Mouse (Mus musculus): ENCODE measurements around the gene Stx3.
A peak's percentile ranks its signal among the peaks of the same experiment; 100 is the strongest.

Gene Stx3

DNA sequence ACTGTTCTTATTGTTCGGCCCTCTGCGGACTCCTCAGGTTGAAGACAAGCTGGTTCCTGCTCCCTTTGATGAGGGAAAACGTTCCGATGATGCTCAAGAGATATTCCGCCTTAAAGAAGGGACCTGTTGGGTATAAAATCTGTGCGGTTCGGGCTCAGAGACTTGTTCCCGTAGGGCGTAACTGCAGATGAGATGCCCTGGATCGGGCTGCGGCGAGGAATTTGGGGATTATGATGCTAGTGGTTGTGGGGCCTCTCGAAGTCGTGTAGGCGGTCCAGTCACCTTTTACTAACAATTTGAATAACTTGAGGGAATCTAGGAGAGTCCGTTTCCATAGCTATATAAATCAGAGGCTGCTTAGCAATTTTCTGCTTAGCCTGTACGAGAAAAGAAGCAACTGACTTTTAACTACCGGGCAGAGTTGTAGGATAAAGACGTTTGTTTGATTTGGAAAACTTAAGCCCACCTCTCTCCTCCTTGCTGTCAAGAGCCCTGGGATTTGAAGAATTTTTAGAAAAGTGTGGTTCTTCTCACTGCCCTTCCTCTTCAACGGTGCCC lies at the start of gene Stx3:
Gene Stx3, minus strand, starts transcription at position 261 of the 558 bp plus-strand sequence.
- DNase-seq: no peak

DNA sequence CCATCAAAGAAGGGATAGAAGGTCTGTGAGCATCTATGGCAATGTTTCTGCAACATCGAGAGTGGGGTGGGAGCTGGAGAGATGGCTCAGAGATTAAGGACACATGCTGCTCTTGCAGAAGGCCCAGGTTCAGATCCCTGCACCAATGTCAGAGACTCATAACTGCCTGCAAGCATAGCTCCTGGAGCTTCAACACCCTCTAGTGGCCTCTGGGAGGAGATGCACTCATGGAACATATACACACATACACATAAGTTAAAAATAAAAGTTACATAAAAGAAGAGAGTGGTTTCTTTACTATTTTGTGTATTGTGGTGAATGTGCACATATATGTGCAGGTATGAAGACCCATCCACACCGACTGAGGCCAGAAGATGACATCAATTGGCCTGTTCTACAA lies 48.6 kb upstream of the Stx3 start:
- DNase-seq: no peak

DNA sequence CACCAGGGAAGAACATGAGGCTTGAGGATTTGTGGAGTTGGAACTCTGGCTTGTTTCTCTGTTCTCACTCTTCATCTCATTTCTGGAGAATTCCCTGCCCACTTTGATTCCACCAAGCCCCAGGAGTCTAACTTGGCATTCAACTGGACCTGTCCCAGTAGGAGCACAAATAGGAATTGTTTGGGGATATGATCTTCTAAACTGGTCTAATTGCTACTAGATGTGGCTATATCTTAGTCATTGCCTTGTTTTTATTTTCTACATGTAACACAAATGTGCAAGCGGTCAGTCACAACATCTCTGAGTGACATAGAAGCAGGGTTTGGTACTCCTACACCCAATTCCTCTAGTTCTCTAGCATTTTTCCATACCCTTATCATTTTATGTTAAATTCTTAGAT lies 41.8 kb upstream of the Stx3 start, which contains the start of gene Olfr1418:
Gene Olfr1418, minus strand, starts transcription at position 101 of the 400 bp plus-strand sequence.
- DNase-seq: no peak

DNA sequence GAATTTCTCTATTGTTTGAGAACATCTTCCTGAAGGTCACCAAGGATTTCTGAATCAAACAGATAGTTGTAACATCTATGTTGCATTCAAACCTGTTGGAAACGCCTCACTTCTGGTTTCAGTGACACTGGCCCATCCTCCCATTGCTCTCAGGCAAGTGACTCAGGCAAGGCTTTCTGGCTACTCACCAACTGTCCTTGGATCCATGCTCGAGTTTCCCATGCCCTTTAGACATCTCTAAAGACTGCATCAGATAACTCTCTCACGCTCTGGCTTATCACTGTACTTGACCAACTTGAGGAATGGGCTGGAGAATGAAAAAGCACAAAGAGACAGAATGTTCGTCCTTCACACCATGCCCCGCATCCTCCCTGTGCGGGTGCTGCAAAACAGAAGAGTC lies 37.3 kb upstream of the Stx3 start:
- DNase-seq: no peak

DNA sequence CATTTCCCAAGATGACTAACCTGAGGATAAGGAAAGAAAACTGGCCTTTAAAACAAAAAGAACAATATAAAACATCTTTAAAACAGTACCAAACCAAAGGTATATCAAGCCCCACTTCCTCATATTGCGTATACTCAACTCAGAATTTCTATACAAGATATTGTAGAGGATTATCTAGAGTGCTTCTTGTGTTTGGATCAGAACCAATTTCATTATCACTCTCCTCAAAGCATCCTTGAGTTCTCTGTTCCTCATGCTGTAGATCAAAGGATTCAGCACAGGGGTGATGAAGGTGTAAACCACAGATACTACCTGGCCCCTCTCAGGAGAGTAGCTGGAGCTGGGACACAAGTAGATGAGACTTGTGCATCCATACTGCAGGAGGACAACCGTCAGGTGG lies 35.6 kb upstream of the Stx3 start:
- no peak for DNase-seq

DNA sequence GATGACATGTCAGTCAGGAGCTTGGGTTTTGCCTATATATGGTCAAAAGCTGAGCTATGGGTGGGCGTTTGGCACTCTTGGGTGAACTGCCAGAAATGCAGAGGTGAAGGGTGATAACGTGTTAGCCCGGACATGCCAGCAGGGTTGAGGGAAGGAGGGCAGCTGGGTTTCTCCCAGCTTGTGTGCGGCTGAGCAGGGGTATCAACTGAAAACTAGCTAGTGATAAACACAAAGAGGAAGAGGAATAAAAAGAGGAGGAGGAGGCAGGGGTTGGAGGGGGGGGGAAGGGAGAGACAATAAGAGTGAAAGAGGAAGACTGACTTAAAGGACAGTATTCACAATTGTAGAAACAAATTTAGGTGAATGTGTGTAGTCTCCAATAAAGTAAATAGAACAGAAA lies 33.4 kb upstream of the Stx3 start:
- no peak for DNase-seq

DNA sequence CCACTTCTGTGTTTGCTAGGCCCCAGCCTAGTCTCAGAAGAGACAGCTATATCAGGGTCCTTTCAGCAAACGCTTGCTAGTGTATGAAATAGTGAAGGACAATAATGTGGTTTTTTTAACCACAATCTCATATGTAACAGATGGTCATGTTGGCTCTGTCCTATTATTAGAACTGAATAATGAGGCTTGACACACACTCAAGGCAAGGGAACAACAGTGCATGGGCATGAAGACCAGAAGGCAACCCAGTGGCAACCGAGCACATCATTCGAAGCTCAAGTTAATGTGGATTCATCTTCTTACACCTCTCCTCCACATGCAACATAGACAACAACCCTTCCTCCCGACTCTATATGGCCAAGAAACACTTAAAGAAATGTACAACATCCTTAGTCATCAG lies 27.1 kb upstream of the Stx3 start:
- DNase-seq: no peak

DNA sequence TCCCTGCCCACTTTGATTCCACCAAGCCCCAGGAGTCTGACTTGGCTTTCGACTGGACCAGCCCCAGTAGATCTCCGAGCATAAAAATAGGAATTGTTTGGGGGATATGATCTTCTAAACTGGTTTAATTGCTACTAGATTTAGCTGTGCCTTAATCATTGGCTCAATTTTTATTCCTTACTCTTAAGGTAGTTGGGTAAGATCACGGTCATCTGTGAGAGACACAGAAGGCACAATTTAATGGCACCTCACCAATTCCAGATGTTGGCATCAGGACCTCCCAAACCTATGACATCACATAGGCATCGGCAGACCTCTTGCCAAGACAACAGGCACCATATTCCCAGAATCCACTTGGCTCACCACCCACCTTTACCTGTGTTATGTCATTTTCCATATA lies 19.9 kb upstream of the Stx3 start, which contains the start of gene Olfr1417:
Gene Olfr1417, minus strand, starts transcription at position 101 of the 400 bp plus-strand sequence.
- no peak for DNase-seq

DNA sequence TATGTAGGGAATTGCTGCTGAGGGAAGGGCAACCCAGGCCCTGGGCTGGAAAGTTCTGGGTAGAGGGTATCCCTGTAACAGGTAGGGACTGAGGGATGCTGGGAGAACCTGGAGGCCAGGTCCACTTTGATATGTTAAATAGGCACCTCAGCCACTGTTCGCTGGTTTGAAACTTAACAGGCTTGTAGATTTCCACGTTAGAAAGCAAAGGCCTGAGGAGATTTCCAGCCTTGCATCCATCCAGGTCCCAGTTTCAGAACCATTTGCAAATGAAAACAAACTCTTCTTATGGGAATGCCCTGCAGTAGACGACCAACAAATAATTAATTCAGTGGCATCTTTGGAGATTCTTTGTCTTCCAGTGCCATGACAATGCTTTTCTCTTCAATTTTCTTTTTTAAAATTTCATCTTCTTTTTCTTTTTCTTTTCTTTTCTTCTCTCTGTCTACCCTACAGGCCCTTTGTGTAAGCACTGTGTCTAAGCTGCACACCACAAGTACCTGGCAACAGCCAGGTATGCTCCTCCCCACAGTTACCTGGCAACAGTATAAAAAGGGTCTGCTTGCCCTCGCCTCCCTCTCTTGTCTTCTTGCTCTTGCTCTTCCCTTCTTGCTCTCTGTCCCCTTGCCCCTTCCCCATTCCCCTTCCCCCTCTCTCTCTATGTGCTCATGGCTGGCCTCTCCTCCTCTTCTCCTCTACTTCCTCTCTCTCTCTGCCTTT lies 4.3 kb upstream of the Stx3 start:
- no peak for DNase-seq

DNA sequence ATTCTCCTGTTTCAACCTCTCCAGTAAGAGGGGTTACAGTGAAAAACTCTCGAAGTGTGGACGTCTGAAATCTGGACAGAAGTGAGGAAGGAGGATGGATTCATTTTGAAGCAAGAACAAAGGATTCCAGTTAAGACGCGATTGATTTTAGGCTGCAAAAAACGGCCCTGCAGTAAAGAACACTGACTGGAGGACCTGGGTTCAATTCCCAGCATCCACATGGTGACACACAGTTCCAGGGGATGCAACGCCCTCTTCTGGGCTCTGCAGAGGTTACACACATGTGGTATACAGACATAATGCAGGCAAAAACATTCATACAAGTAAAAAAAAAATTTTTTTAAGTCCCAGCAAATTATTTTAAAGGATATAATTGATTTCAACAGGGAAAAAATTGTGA lies 1.0 kb upstream of the Stx3 start:
- no peak for DNase-seq

DNA sequence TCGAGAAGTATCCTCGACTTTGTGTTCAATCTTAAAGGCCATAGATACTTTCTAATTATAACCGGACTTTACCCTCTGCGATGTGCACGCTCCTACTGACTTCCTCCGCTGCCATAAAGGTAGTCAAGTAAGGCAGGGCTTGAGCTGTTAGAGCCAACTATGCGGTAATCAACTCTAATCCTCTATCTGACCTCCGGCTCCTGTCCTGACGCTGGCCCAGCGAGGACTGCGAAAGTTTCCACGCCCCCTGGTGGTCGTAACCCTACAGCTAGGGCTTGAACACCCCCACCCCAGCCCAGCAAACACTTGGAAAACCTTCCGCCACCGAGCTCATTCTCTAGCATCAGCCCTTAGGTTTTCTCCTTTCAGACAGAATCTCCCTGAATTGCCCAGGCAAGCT lies 597 bp upstream of the Stx3 start:
- DNase-seq: peak; percentile 49

DNA sequence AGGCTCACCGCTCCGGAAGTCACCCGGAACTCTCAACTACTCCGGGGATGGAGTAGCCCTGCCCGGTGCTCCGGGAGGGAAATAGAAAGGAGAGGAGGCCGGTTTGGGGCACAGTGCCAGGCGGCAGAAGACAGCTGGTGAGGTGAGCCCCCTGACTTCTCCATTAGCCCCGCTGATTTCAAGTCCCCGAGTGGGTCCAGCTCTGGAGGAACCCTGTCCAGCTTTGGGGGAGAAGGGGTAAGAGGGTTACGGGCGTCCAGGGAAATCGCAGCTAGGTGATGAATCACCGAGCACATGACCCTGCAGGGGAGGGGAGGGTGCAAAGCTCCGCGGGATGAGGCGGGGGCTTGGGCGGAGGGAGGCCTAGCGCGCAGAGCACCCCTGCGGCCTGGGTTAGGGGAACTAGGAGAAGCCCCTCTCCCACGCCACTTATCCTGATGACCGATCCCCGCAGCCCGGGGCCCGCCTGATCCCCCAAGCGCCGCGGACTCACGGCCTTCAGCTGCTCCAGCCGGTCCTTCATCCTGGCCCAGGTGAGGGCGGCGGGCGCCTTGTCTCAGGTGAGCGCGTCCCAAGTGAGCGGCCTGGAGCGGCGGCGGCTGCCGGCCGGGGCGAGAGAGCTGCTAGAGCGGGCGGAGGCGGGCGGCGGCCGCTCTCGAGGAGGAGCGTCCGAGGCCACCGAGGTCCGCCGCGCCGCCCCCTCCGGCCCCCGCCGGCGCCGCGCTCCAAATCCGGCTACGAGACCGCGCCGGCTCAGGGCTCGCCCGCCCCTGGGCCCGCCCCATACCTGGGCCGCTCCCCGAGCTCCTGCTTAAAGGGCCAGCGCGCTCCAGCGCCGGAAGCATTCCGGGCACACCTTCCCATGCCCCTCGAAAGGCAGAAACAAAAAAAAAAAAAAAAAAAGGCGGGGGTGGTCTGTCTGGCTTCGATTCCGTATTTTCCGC lies 732 bp downstream of the Stx3 start:
- DNase-seq: peak; percentile 63

DNA sequence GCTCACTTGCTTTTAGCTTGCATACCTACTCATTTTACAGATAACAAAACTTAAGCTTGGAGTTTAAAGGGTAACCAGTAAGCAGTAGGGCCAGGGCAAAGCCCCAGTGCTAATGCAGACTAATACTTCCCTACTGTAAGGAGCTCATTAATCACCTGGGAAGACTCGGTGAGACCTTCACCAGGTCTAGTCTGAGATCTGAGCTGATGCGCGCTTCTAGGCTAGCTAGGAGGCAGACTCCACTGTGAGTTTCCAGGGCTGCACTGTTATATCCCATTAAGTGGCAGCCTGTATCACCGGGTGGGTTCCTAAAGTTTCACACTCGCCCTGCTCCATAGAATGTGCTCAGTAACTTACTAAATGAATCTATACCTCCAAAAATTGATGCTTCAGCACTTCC lies 1.6 kb downstream of the Stx3 start:
- no peak for DNase-seq

DNA sequence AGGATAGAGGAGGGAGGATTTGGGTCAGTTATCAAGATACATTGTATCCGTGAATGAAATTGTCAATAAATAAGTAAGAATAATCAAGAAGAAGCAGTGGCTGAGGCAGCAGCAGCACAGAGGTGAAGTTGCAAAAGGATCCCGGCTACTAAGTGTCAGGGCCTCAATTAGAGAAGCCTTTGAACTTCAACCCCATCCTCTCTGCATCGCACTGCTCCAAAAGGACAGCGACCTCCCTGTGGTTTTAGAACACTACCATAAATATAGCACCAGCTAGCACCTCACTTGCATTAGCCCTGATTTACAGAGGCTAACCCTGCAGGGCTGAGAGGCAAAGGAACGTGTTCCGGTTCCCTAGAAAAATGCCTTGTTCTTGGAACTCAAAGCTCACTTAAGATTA lies 2.5 kb downstream of the Stx3 start:
- DNase-seq: no peak

DNA sequence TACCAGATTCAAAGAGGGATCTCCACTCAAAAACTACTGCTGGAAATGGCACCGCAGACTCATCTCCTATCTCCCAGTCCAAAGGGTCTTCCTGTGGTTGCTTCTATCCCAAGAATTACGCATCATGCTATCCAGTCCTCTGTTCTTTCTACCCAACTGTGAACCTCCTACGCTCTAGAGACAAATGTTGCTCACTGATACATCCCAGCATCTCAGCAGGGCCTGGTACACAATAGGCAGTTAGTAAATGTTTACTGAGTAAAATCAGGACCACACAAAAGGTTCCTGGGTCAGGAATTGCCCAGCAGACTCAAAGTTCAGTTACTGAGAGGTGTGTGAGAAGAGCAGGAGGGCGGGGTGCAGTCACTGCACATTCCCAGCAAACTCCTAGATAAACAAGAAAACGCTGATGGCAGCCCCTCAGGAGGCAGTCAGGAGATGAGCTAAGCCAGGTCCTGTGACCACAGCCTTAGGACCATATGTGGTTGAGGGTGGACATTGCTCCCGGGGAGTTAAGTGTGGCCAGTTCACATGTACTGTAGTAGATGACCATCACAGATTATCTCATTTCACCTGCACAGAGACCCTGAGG lies 4.4 kb downstream of the Stx3 start:
- DNase-seq: no peak

DNA sequence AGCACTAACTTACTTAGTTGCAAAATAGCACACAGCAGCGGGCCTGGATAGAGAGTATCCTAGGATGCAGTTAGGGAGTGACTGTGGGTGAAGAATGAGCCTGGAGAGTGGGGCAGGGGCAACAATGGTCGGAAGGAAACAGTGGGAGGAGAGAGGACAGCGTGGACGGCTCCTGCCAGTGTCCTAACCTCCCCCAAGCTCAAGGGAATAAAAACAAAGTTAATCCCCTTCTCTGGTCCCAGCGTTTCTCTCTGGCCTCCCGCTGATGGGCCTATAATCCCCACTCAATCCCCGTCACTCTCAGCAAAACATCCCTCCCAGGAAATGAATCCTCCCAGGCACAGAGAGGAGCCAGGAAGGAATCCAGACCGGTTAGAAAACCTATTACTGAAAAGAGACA lies 5.6 kb downstream of the Stx3 start:
- DNase-seq: no peak

DNA sequence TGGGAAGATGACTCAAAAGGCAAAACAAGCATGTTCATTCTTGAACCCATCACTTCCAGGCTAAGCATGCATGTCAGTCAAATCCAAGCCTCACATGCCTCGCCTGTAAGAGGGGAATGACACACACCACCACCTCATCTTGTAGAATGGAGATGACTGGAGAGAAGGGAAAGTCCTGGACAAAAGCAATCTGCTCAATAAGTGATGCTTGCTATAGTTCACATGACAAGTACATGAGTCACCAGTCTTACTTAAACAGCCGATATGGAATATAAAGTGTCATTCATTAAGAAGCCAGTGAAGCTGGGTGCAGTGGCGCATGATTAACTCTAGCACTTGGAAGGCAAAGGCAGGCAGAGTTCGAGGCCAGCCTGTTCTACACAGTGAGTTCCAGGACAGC lies 6.1 kb downstream of the Stx3 start:
- no peak for DNase-seq

DNA sequence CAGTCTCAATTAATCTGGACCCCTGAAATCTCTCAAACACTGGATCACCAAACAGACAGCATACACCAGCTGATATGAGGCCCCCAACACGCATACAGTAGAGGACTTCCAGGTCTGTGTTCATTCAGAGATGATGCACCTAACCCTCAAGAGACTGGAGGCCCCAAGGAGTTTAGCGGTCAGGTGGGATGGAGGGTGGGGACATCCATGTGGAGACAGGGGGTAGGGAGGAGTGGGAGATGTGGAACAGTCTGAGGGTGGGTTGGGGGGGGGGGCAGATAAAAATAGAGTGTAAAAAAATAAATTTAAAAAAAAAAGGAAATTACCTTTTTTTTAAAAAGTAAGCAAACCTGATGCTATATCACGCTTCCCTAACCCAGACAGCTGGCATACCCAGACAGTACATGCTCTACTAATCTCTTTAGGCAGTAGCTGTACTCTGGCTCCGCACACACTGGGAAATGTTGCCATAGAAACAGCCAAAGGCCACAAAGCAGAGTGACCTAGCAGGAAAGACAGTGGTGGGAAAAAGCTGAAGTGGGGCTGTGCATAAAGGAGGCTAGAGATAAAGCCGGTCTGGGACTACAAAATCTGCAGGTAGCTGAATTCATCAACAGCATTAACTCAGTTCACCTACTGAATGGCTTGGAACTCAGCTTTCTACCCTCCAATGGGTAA lies 7.4 kb downstream of the Stx3 start:
- no peak for DNase-seq

DNA sequence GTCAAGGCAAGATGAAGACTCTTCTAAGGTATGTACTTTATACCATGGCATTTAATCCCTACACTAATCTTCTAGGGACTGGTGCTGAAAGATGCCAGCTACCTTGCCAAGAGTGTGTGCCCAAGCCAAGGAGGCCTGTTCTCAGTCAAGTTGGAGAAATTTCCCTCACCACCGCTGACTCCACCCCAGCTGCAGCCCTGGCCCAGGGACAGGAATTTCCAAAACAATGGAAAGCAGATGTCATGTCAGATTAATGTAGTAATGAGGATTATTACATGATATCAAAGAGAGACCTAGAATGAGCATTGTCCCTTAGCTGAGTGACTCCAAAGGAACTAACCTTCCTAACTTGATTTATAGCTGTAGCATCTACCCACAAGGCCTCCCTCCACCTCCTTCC lies 8.3 kb downstream of the Stx3 start:
- no peak for DNase-seq

DNA sequence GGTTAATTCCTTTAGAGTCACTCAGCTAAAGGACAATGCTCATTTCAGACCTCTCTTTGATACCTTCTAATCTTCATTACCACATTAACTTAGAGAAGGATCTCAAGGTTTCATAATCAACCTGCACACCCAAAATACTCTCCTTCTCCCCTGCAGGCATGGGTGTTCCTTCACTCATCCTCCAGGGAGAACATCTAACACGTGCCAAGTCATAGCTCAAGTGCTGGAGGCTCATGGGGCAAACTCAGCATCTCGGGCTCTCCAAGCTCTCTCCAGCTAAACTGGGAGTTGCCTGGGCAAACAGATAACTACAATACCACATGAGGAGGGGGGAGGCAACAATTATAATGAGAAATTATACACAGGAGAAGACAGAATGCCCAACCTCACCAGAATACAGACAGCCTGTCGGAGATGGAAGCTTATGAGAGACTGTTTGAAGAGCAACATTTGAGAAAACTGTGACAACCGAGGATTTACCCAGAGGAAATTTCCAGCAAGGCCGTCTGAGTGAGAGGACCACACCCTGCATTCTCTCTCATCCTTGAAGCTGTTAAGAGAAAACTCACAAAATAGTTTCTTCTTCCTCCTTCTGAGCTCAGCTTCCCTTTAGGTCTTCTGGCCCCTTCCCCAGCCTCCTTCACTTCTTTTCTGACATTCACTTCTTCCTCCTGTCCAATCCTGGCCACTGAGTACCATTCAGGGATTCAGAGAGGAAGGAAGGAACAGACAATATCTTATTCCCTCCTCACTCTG lies 9.0 kb downstream of the Stx3 start:
- DNase-seq: no peak

DNA sequence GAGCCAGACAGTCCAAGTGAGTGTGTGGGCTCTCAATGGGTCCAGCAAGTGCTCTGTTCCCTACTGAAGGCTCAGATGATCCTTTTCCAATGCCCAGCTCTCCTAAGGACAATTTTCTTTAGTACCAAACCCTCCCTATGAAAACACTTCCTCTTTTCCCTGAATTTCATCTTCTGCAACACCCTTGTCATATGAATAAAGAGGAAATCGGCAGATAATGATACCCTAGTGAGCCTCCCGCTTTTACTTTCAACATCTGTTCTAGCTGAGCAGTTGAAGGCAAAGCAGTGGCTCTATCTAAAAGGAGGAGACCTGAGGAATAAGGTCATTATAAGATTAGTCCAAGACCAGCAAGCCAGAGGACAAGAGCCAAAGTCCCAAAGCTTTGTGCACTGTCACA lies 10.8 kb downstream of the Stx3 start:
- no peak for DNase-seq

DNA sequence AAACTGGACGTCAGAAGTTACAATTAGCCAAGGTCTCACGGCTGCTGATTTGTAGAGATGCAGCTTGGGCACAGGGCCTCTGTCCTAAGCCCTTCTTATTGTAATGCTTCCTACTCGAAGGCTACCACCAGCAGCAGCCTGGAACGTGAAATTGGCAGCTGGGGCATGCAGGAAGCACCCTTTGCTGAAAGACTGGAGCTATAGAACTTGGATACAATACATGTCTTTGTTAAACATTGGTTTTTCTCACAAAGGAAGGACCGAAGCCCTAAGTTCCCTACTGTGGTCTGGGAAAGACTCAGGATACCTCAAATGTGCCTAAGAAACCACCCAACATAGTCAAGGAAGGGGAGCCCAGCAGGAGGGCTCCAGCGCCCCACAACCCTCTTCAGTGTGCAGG lies 11.4 kb downstream of the Stx3 start:
- no peak for DNase-seq

Data from right cerebral cortex, adult 18-20 months (tissue).